Mouse (Mus musculus) Muller cell, postnatal 12 days (primary cell): Measurements from ENCODE around the gene Ap4e1.

Source experiments
- DNase-seq: peaks from one replicate; pipeline ENCODE4 v3.0.0-alpha.2; 2015; ENCODE audit errors: inconsistent ontology term

Ap4e1 gene

GRCm38 (mm10) chr2:127008469-127008998 is at the start of gene Ap4e1:
TSS of gene Ap4e1 (plus strand) at chr2:127008717.
- peak; percentile 96 for DNase-seq

GRCm38 (mm10) chr2:126961696-126962095 is 46.8 kb upstream of the Ap4e1 start:
- DNase-seq: no peak

GRCm38 (mm10) chr2:126977428-126977827 is 31.1 kb upstream of the Ap4e1 start:
- no peak for DNase-seq

- DNase-seq: no peak
These were observed 25.3 kb upstream of the Ap4e1 start for GRCm38 (mm10) chr2:126983221-126983620.

- no peak for DNase-seq
These were observed 18.6 kb upstream of the Ap4e1 start for GRCm38 (mm10) chr2:126989919-126990318.

GRCm38 (mm10) chr2:126992742-126993141 is 15.8 kb upstream of the Ap4e1 start:
- no peak for DNase-seq

- no peak for DNase-seq
These were observed 13.9 kb upstream of the Ap4e1 start for GRCm38 (mm10) chr2:126994384-126995166.

GRCm38 (mm10) chr2:126996737-126997136 is 11.8 kb upstream of the Ap4e1 start:
- peak; percentile 72 for DNase-seq

- DNase-seq: no peak
These were observed 10.3 kb upstream of the Ap4e1 start for GRCm38 (mm10) chr2:126998219-126998618.

- no peak for DNase-seq
These were observed 7.9 kb upstream of the Ap4e1 start for GRCm38 (mm10) chr2:127000406-127001324.

GRCm38 (mm10) chr2:127004046-127004445 is 4.5 kb upstream of the Ap4e1 start:
- DNase-seq: no peak

- peak; percentile 24 for DNase-seq
These were observed 1.7 kb upstream of the Ap4e1 start for GRCm38 (mm10) chr2:127006634-127007370.

GRCm38 (mm10) chr2:127007509-127007908 is 1.0 kb upstream of the Ap4e1 start:
- DNase-seq: peak; percentile 16

GRCm38 (mm10) chr2:127035006-127035605 is 26.6 kb downstream of the Ap4e1 start:
- DNase-seq: no peak

GRCm38 (mm10) chr2:127037299-127037698 is 28.8 kb downstream of the Ap4e1 start:
- DNase-seq: no peak

- DNase-seq: no peak
These were observed 53.0 kb downstream of the Ap4e1 start for GRCm38 (mm10) chr2:127061471-127061870.

- no peak for DNase-seq
These were observed 60.3 kb downstream of the Ap4e1 start for GRCm38 (mm10) chr2:127068806-127069205.

- no peak for DNase-seq
These were observed 61.4 kb downstream of the Ap4e1 start for GRCm38 (mm10) chr2:127069781-127070434.

GRCm38 (mm10) chr2:127070435-127070841 is 61.9 kb downstream of the Ap4e1 start, which contains the start of gene Blvra:
TSS of gene Blvra (plus strand) at chr2:127070665.
- peak; percentile 88 for DNase-seq

- no peak for DNase-seq
These were observed 62.4 kb downstream of the Ap4e1 start for GRCm38 (mm10) chr2:127070879-127071278.

GRCm38 (mm10) chr2:127074116-127074515 is 65.6 kb downstream of the Ap4e1 start:
- DNase-seq: no peak
